Mouse (Mus musculus): ENCODE data around the gene Sh2d3c. TPM values are rescaled to one million over a fixed set of nuclear protein-coding genes. Genes with fewer than 3 reads are reported as not detected.

The Sh2d3c gene
- polyA plus RNA-seq, 1 experiment from 2014 or later, result 41.2 TPM

DNA sequence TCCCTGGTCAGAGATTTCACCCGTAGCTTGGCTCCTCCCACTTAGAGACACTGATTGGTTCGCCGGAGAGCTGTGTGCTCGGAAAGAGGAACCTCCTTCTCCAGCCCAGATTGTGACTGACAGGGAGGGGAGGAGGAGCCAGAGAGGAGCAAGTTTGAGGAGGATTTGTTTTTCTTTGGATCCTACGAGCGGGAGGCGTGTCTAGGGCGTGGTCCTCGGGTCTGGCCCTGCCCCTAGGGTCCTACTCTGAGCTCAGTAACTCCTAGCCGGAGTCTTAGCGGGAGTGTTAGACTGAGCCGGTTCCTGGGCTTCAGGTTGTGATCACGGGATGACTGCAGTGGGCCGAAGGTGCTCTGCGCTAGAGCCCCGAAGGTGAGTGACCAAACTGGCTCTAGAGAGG, 6.6 kb downstream of the Sh2d3c start:
- under 1% methylated on average over 16 of the region's 16 CpGs for WGBS
- no peaks in the 10 kb centered on the region for H3K27me3 ChIP-seq (ENCODE audit: control insufficient read depth, insufficient read depth, low read length)
- 0 out of 2 replicates have a peak overlapping the region, but pooled peaks have one; percentile 2 for H3K27ac ChIP-seq (ENCODE audit: low read depth, low read length)
- H3K9ac ChIP-seq (replicated peaks; ENCODE audit: low read depth, low read length), result peak overlapping the region; percentile 28; the same call in 1 of the 2 replicates
- peaks cover 4% of the 10 kb centered on the region; the same call in 1 of the 2 replicates for H3K4me1 ChIP-seq (ENCODE audit: control insufficient read depth, insufficient read depth, low read length)
- H3K36me3 ChIP-seq (ENCODE audit: control insufficient read depth, insufficient read depth, low read length), result no peaks in the 10 kb centered on the region
- ATAC-seq (ENCODE audit: low read depth), result peak; percentile 94
- no peaks in the 10 kb centered on the region for H3K9me3 ChIP-seq (ENCODE audit: control insufficient read depth, low read length)
- peak overlapping the region; percentile 42 for H3K4me2 ChIP-seq (ENCODE audit: low read depth, low read length)
- peak overlapping the region; percentile 22 for H3K4me3 ChIP-seq (ENCODE audit: low read depth, low read length)

DNA sequence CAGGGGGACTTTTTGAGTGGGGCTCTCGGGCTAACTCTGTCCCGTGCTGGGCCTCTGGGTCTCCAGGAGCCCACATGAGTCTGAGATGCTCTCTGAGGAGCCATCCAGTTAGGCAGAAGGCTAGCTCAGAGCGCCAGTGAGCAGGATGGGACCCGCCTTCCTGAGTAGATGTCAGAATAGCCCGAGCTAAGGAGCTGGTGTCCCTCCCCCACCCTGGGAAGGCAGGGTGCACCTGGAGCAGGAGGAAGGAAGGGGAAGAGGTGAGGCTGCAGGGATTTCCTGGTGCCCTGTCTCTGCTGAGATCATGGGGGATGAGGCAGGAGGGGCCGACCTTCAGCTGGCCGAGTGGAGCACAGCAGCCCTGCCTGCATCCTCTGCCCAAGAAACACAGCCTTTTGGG, 7.6 kb downstream of the Sh2d3c start:
- no peak for ATAC-seq (ENCODE audit: low read depth)
- no peaks in the 10 kb centered on the region for H3K36me3 ChIP-seq (ENCODE audit: control insufficient read depth, insufficient read depth, low read length)
- H3K9me3 ChIP-seq (ENCODE audit: control insufficient read depth, low read length), result no peaks in the 10 kb centered on the region
- H3K4me2 ChIP-seq (ENCODE audit: low read depth, low read length), result peak overlapping the region; percentile 42; the same call in 1 of the 2 replicates
- H3K9ac ChIP-seq (replicated peaks; ENCODE audit: low read depth, low read length), result no peak overlapping the region
- H3K4me3 ChIP-seq (ENCODE audit: low read depth, low read length), result no peak overlapping the region
- peaks cover 4% of the 10 kb centered on the region; the same call in 1 of the 2 replicates for H3K4me1 ChIP-seq (ENCODE audit: control insufficient read depth, insufficient read depth, low read length)
- no peaks in the 10 kb centered on the region for H3K27me3 ChIP-seq (ENCODE audit: control insufficient read depth, insufficient read depth, low read length)
- WGBS, result 43% methylated on average over 7 of the region's 7 CpGs
- no peak overlapping the region for H3K27ac ChIP-seq (ENCODE audit: low read depth, low read length)

DNA sequence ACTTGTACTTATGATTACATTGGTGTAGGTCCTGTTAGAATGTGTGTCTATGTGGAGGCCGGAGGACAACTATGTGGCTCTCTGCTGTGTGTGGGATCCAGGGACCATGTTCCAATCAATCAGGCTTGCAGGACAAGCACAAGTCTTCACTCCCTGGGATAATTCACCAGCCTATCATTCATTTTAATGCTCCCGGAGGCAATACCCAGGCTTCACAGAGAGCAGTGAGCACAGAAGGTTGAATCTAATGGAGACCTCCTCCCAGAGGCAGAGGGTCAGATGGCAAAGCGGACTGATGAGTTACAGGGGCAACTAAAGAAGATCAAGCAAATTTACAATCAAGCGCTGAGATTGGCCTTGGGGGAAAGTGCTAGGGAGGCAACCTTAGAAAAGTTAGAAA, 8.7 kb downstream of the Sh2d3c start:
- Histone ChIP-seq H3K36me3 (ENCODE audit: control insufficient read depth, insufficient read depth, low read length) (no peaks in the 10 kb centered on the region), H3K27me3 (ENCODE audit: control insufficient read depth, insufficient read depth, low read length) (no peaks in the 10 kb centered on the region), H3K4me2 (ENCODE audit: low read depth, low read length) (no peak overlapping the region), H3K4me1 (ENCODE audit: control insufficient read depth, insufficient read depth, low read length) (peaks cover 4% of the 10 kb centered on the region; the same call in 1 of the 2 replicates), H3K27ac (ENCODE audit: low read depth, low read length) (no peak overlapping the region), H3K9me3 (ENCODE audit: control insufficient read depth, low read length) (no peaks in the 10 kb centered on the region), H3K4me3 (ENCODE audit: low read depth, low read length) (no peak overlapping the region), H3K9ac (replicated peaks; ENCODE audit: low read depth, low read length) (no peak overlapping the region)
- 66% methylated on average over 4 of the region's 4 CpGs for WGBS
- no peak for ATAC-seq (ENCODE audit: low read depth)

DNA sequence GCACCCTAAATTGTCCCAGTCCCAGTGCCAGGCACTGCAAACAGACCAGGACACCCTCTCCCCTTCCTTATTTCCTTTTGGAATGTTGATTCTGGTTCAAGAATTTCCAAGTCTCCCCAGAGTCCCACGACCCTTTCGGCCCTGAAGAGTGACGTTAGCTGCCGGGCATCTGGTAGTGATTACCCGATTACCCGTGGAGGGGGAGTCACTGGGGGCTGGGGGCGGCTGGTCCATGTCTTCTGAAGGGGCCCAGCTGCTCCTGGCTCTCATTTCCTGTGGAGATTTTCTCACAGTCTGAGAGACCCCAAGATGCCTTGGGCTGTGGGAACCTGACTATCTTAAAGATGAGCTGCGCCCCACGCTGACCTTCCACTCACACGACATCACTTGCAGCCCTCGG, 10.0 kb downstream of the Sh2d3c start:
- peaks cover 4% of the 10 kb centered on the region; the same call in 1 of the 2 replicates for H3K4me1 ChIP-seq (ENCODE audit: control insufficient read depth, insufficient read depth, low read length)
- H3K4me3 ChIP-seq (ENCODE audit: low read depth, low read length), result no peak overlapping the region
- no peak overlapping the region for H3K9ac ChIP-seq (replicated peaks; ENCODE audit: low read depth, low read length)
- H3K36me3 ChIP-seq (ENCODE audit: control insufficient read depth, insufficient read depth, low read length), result no peaks in the 10 kb centered on the region
- no peaks in the 10 kb centered on the region for H3K9me3 ChIP-seq (ENCODE audit: control insufficient read depth, low read length)
- WGBS, result 40% methylated on average over 11 of the region's 11 CpGs
- no peak overlapping the region for H3K27ac ChIP-seq (ENCODE audit: low read depth, low read length)
- no peaks in the 10 kb centered on the region for H3K27me3 ChIP-seq (ENCODE audit: control insufficient read depth, insufficient read depth, low read length)
- ATAC-seq (ENCODE audit: low read depth), result no peak
- peak overlapping the region; percentile 1; the same call in 1 of the 2 replicates for H3K4me2 ChIP-seq (ENCODE audit: low read depth, low read length)

DNA sequence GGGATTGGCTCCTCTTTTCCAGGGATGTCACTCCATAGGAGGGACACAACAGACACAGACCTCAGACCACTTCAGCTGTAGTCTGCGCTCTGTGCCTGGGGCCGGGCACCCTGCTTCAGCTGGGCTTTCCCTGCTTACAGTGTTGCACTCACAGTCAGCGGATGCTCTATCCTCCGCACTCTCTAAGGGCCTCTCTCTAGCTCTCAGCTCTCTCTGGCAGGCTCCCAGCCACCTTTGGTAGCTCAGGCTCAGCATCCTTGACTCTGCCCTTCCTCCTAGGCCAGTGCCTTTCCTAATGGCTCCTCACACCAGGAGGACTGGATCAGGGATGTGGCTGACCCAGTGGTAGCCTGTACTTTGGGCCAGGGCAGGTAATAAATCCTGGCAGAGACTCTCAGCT, 11.1 kb downstream of the Sh2d3c start:
- Histone ChIP-seq H3K4me3 (ENCODE audit: low read depth, low read length) (no peak overlapping the region), H3K4me1 (ENCODE audit: control insufficient read depth, insufficient read depth, low read length) (peaks cover 4% of the 10 kb centered on the region; the same call in 1 of the 2 replicates), H3K9me3 (ENCODE audit: control insufficient read depth, low read length) (no peaks in the 10 kb centered on the region), H3K27me3 (ENCODE audit: control insufficient read depth, insufficient read depth, low read length) (no peaks in the 10 kb centered on the region), H3K27ac (ENCODE audit: low read depth, low read length) (no peak overlapping the region), H3K36me3 (ENCODE audit: control insufficient read depth, insufficient read depth, low read length) (no peaks in the 10 kb centered on the region), H3K9ac (replicated peaks; ENCODE audit: low read depth, low read length) (no peak overlapping the region), H3K4me2 (ENCODE audit: low read depth, low read length) (no peak overlapping the region)
- no peak for ATAC-seq (ENCODE audit: low read depth)
- 75% methylated on average over 4 of the region's 4 CpGs for whole genome bisulfite sequencing

- Histone ChIP-seq H3K36me3 (ENCODE audit: control insufficient read depth, insufficient read depth, low read length) (no peaks in the 10 kb centered on the region), H3K27me3 (ENCODE audit: control insufficient read depth, insufficient read depth, low read length) (no peaks in the 10 kb centered on the region), H3K4me1 (ENCODE audit: control insufficient read depth, insufficient read depth, low read length) (no peaks in the 10 kb centered on the region), H3K9me3 (ENCODE audit: control insufficient read depth, low read length) (no peaks in the 10 kb centered on the region), H3K9ac (replicated peaks; ENCODE audit: low read depth, low read length) (no peak overlapping the region), H3K27ac (ENCODE audit: low read depth, low read length) (no peak overlapping the region), H3K4me2 (ENCODE audit: low read depth, low read length) (no peak overlapping the region), H3K4me3 (ENCODE audit: low read depth, low read length) (no peak overlapping the region)
- WGBS, result 76% methylated on average over 6 of the region's 6 CpGs
- ATAC-seq (ENCODE audit: low read depth), result no peak
Measured at GRCm38 (mm10) chr2:32732695-32733094, 11.8 kb downstream of the Sh2d3c start.

GRCm38 (mm10) chr2:32734480-32734879, 13.6 kb downstream of the Sh2d3c start:
- Histone ChIP-seq H3K4me3 (ENCODE audit: low read depth, low read length) (no peak overlapping the region), H3K27ac (ENCODE audit: low read depth, low read length) (no peak overlapping the region), H3K4me2 (ENCODE audit: low read depth, low read length) (no peak overlapping the region), H3K4me1 (ENCODE audit: control insufficient read depth, insufficient read depth, low read length) (no peaks in the 10 kb centered on the region), H3K36me3 (ENCODE audit: control insufficient read depth, insufficient read depth, low read length) (no peaks in the 10 kb centered on the region), H3K9ac (replicated peaks; ENCODE audit: low read depth, low read length) (no peak overlapping the region), H3K9me3 (ENCODE audit: control insufficient read depth, low read length) (no peaks in the 10 kb centered on the region), H3K27me3 (ENCODE audit: control insufficient read depth, insufficient read depth, low read length) (no peaks in the 10 kb centered on the region)
- WGBS, result 53% methylated on average over 4 of the region's 4 CpGs
- ATAC-seq (ENCODE audit: low read depth), result no peak

GRCm38 (mm10) chr2:32734933-32735332, 14.1 kb downstream of the Sh2d3c start:
- no peak for ATAC-seq (ENCODE audit: low read depth)
- Histone ChIP-seq H3K9ac (replicated peaks; ENCODE audit: low read depth, low read length) (no peak overlapping the region), H3K4me3 (ENCODE audit: low read depth, low read length) (no peak overlapping the region), H3K27ac (ENCODE audit: low read depth, low read length) (no peak overlapping the region), H3K4me1 (ENCODE audit: control insufficient read depth, insufficient read depth, low read length) (no peaks in the 10 kb centered on the region), H3K4me2 (ENCODE audit: low read depth, low read length) (no peak overlapping the region), H3K27me3 (ENCODE audit: control insufficient read depth, insufficient read depth, low read length) (no peaks in the 10 kb centered on the region), H3K9me3 (ENCODE audit: control insufficient read depth, low read length) (no peaks in the 10 kb centered on the region), H3K36me3 (ENCODE audit: control insufficient read depth, insufficient read depth, low read length) (no peaks in the 10 kb centered on the region)
- 59% methylated on average over 4 of the region's 4 CpGs for WGBS

DNA sequence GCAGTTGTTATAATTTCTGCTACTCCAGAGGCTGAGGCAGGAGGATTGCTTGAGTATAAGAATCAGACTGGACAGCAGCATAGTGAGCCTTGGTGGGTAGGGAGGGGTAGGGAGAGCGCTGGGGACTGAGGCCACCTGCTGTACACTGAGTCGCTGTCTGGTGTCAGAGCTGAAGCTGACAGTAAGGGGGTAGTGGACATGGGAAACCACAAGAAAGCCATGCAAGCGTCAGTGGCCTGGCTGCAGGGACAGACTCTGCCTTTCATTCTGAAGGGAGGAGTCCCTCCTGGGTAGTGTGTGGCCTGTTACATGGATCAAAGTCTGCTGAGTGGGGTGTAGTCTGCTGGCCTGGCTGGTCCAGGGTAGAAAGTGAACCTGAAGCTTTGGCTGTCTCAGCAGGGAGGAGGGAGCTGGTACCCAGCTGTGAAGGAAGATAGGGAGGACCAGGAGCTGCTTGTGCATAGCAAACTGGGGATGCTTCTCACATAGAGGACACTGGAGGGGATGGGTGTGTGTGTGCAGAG, 15.5 kb downstream of the Sh2d3c start:
- no peak for ATAC-seq (ENCODE audit: low read depth)
- H3K27me3 ChIP-seq (ENCODE audit: control insufficient read depth, insufficient read depth, low read length), result no peaks in the 10 kb centered on the region
- H3K4me1 ChIP-seq (ENCODE audit: control insufficient read depth, insufficient read depth, low read length), result no peaks in the 10 kb centered on the region; the same call in 1 of the 2 replicates
- no peaks in the 10 kb centered on the region for H3K9me3 ChIP-seq (ENCODE audit: control insufficient read depth, low read length)
- WGBS, result 42% methylated on average over 3 of the region's 3 CpGs
- H3K4me3 ChIP-seq (ENCODE audit: low read depth, low read length), result no peak overlapping the region
- no peak overlapping the region for H3K9ac ChIP-seq (replicated peaks; ENCODE audit: low read depth, low read length)
- H3K27ac ChIP-seq (ENCODE audit: low read depth, low read length), result no peak overlapping the region
- no peak overlapping the region for H3K4me2 ChIP-seq (ENCODE audit: low read depth, low read length)
- H3K36me3 ChIP-seq (ENCODE audit: control insufficient read depth, insufficient read depth, low read length), result no peaks in the 10 kb centered on the region

Data from neural tube, embryonic 14.5 days (tissue).